Mouse (Mus musculus): ENCODE measurements around the gene Stac3.

GRCm38 (mm10) chr10:127485235-127485634 lies 16.3 kb upstream of the Stac3 start:
- TF ChIP-seq POLR2A (IDR thresholded peaks at IDR 0.05; ENCODE audit: borderline replicate concordance, insufficient read depth, low read length) (no peak), CTCF (IDR thresholded peaks at IDR 0.05; ENCODE audit: borderline replicate concordance, insufficient read depth, low read depth, low read length) (no peak)
